Mouse (Mus musculus): Measurements from ENCODE around the gene Tekt3.

- TF ChIP-seq CTCF (IDR thresholded peaks at IDR 0.05; ENCODE audit: borderline replicate concordance, insufficient read depth, low read depth, low read length) (no peak), POLR2A (IDR thresholded peaks at IDR 0.05; ENCODE audit: borderline replicate concordance, insufficient read depth, low read length) (no peak)
Measured at GRCm38 (mm10) chr11:63109230-63109775, 47.8 kb downstream of the Tekt3 start.

Data from cerebellum, adult 2 months (tissue).